Mouse (Mus musculus) colon, adult 2 months (tissue): ENCODE data around the gene Ptk7. TPM values are rescaled to one million over a fixed set of nuclear protein-coding genes. Genes with fewer than 3 reads are reported as not detected.

Source experiments
- polyA plus RNA-seq: library from polyadenylated mRNA; depleted of rRNA; stranded (reverse); fragments of >200 nt; gene quantifications from 2 replicates; pipeline ENCODE4 v1.2.3, GENCODE M21; 2012; rRNA removed

Gene Ptk7
- polyA plus RNA-seq: 18.7 and 23.5 TPM in 2 replicates

DNA sequence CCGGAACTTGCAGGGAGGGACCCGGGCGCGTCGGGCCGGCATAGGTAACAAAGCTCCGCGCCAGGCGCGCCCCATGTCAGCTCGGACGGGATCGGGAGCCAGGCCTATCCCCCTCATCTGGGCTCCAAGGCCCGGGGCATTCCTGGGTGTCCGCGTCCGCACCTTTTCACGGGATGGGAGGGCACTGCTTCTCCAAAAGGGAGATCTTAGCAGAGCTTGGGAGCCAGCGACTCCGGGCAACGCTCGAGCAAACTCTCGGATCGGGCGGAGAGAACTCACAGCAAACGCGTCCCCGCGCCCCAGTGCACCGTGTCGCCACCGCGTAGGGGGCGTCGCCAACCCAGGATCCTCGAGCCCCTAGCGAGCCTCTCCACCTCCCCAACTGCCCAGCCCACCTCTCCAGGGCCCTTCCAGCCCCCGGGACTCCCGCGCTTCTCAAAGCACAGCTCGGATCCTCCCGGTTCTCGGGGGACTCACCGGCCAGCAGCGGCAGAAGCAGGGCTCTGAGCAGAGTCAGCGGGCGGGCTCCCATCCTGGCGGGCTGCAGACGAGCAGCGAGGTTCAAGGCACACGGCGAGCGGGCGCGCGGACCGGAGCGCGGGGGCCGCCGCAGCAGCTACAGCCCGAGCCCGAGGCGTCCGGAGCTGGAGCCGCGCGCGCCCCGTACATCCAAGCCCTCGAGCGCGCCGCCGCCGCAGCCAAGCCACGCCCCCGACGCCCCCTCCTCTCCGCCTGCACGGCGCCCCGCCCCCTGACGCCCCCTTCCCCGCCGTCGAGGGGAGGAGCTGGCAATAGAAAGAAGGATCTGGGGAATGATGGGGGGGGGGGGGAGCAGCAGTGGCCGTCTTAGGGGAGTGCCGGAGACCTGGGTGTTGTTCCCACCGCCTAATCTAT is at the start of gene Ptk7:
Ptk7 (minus strand) TSS at position 714 of the 894 bp plus-strand sequence.

DNA sequence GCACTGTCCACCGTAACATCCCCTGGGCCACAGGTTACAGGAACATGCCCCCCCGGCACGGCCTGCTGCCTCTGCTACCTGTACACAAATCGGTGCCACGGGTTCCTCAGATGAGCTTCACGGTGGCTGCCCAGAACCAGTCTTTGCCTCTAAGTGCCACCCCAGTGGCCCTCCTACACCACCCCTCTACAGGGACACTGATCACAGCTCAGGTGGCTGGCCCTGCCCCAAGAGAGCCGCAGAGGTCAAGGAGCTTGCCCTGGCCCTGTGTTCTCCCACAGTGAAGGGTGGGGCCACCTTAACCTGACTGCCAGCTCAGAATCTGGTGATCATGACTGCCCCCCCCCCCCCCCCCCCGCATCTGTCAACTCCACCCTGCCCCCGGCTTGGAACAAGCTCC is 49.1 kb upstream of the Ptk7 start, which contains the start of gene Mea1:
Mea1 (plus strand) TSS at position 378 of the 400 bp plus-strand sequence.

GRCm38 (mm10) chr17:46673850-46674529 is 44.7 kb upstream of the Ptk7 start, which contains the start of gene Rrp36:
Rrp36 (minus strand) TSS chr17:46674352.

DNA sequence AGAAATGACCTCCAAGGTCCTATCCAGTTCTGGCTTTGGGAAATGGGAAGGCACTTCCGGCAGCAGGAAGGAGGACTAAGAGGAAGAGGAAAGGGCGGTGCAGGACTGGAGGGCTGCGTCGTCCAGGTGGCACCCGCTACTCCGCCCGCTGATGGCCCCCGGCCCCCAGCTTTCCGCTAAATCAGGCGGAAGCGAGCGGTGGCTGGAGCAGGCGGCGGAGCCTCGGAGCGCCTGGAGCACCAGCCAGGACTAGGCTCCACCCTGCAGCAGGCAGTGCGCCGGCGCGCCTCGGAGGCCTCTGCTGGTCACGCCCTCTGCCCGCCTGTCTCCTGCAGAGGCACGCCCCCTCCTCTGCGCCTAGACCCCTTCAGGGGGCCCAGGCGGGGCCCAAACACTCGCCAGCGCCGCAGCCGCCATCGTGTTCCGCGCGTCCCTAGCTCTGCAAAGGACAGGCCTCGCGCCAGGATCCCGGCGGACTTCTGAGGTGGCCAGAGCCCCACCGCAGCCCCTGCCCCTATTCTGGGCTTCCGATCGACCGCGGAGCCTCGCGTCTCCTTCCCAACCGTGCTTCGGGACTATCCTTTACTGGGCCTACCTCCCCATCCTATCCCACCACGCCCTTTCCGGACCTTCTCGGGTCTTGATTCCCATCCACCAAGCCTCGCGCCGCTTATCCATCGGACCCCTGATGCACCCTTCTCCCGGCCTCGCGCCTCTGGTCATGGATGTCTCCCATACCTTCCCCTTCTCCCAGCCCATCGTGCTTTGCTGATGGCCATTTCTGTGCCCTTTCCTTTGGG is 21.1 kb upstream of the Ptk7 start, which contains the start of gene Cul7:
Cul7 (plus strand) TSS at position 106 of the 800 bp plus-strand sequence.

GRCm38 (mm10) chr17:46645561-46646321 is 16.4 kb upstream of the Ptk7 start, which contains the start of the genes Klc4 and Mrpl2:
Klc4 (minus strand) TSS chr17:46646022.
Mrpl2 (plus strand) TSS chr17:46646229.

GRCm38 (mm10) chr17:46555673-46556583 is 73.4 kb downstream of the Ptk7 start, which contains the start of gene Srf:
Srf (minus strand) TSS chr17:46556175.

GRCm38 (mm10) chr17:46545813-46546564 is 83.3 kb downstream of the Ptk7 start, which contains the start of gene Cul9:
Cul9 (minus strand) TSS chr17:46546388.

Other genes with a start within 250 kb of the Ptk7 start
- gene Zfp318, start 245.8 kb downstream of the Ptk7 start, polyA plus RNA-seq: 6.7 and 9.3 TPM in 2 replicates
- 0.50 and 0.83 TPM in 2 replicates for gene Crip3, start 200.6 kb downstream of the Ptk7 start, polyA plus RNA-seq
- gene Slc22a7, start 191.0 kb downstream of the Ptk7 start, polyA plus RNA-seq: 0.08 TPM in 1 of 2 replicates, not detected in the other
- gene Ttbk1, start 141.8 kb downstream of the Ptk7 start, polyA plus RNA-seq: 0.38 and 0.45 TPM in 2 replicates
- gene Dnph1, start 132.8 kb downstream of the Ptk7 start, polyA plus RNA-seq: 4.1 TPM in 2 replicates
- 12.2 and 12.8 TPM in 2 replicates for gene Cul9, start 83.1 kb downstream of the Ptk7 start, polyA plus RNA-seq
- gene Srf, start 73.3 kb downstream of the Ptk7 start, polyA plus RNA-seq: 229 and 257 TPM in 2 replicates
- gene Klc4, start 16.5 kb upstream of the Ptk7 start, polyA plus RNA-seq: 104 and 125 TPM in 2 replicates
- 114 and 139 TPM in 2 replicates for gene Mrpl2, start 16.7 kb upstream of the Ptk7 start, polyA plus RNA-seq
- gene Cul7, start 20.8 kb upstream of the Ptk7 start, polyA plus RNA-seq: 23.0 and 25.6 TPM in 2 replicates
- gene Rrp36, start 44.8 kb upstream of the Ptk7 start, polyA plus RNA-seq: 35.6 and 39.8 TPM in 2 replicates
- gene Mea1, start 49.3 kb upstream of the Ptk7 start, polyA plus RNA-seq: 74.0 and 78.7 TPM in 2 replicates
- 74.5 and 80.0 TPM in 2 replicates for gene Klhdc3, start 51.4 kb upstream of the Ptk7 start, polyA plus RNA-seq
- 49.5 and 53.3 TPM in 2 replicates for gene Ppp2r5d, start 75.6 kb upstream of the Ptk7 start, polyA plus RNA-seq
- gene Pex6, start 82.0 kb upstream of the Ptk7 start, polyA plus RNA-seq: 90.8 and 100 TPM in 2 replicates
- gene Gnmt, start 99.7 kb upstream of the Ptk7 start, polyA plus RNA-seq: 2.2 and 3.6 TPM in 2 replicates
- 33.1 and 38.2 TPM in 2 replicates for gene Cnpy3, start 122.7 kb upstream of the Ptk7 start, polyA plus RNA-seq
- gene Ptcra, start 134.2 kb upstream of the Ptk7 start, polyA plus RNA-seq: 0.14 TPM in 1 of 2 replicates, not detected in the other
- gene 2310039H08Rik, start 143.1 kb upstream of the Ptk7 start, polyA plus RNA-seq: 173 and 174 TPM in 2 replicates
- 12.5 and 14.0 TPM in 2 replicates for gene Rpl7l1, start 153.2 kb upstream of the Ptk7 start, polyA plus RNA-seq
- gene Bicral, start 229.0 kb upstream of the Ptk7 start, polyA plus RNA-seq: 9.0 and 9.2 TPM in 2 replicates